Mouse (Mus musculus) NIH3T3 (cell line): Measurements from ENCODE around the gene Map3k4.
"Not testable (repeated sequence)": the region's sequence is repeated elsewhere in the genome, so short reads cannot be mapped to it uniquely, and the experiment has no call there.

Experiments
- DNase-seq: peaks from one replicate; pipeline ENCODE4 v3.0.0-alpha.2; 2012; ENCODE audit warnings: low read depth

Gene Map3k4

DNA sequence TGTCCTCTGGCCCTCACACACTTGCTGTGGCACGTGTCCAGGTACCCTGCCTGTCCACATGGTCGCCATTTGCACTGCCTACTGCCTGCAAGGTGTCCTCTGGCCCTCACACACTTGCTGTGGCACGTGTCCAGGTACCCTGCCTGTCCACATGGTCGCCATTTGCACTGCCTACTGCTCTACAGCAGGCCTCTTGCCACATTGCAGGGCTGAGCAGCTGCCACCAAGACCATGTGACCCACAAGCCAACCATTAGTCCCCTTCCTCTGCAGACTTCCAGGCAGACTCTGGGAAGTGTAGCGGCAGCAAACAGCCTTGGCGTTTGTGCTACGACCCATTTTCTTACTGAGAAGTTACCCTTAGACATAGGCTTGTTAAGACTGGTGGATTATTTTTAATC lies 94.0 kb downstream of the Map3k4 start:
- DNase-seq: not testable (repeated sequence)

DNA sequence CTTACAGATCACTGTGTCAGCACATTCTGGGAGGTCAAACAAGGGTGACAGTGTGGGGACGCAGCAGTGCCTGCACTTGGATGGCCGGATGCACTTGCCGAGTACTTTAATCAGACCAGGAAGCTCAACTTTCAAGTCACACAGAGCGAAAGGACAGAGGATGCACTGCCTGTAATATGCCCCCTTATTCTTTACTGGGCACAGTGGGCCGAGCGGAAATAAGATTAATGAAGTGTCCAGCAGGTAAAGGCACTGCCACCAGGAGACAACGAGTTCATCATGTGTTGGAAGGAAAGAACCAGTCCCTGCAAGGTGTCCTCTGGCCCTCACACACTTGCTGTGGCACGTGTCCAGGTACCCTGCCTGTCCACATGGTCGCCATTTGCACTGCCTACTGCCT lies 94.5 kb downstream of the Map3k4 start:
- DNase-seq: no peak

DNA sequence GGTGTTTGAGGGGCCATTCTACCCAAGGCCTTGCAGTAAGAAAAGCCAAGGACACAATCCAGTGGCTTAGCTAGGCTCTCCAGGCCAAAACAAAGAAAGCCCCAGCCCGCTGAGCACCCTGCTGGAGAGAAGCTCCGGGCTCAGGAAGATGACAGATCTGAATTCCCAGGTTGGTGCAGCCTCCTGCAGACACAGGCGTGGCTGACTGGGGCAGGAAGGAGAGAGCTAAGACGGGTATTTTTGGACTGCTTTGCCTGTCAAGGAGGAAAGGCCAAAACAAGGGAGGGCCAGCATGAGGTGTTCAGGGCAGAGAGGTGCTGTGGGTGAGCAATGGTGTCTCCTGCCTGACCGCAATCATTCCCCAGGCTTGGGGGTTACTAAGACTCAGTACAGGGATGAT lies 94.9 kb downstream of the Map3k4 start:
- DNase-seq: no peak

DNA sequence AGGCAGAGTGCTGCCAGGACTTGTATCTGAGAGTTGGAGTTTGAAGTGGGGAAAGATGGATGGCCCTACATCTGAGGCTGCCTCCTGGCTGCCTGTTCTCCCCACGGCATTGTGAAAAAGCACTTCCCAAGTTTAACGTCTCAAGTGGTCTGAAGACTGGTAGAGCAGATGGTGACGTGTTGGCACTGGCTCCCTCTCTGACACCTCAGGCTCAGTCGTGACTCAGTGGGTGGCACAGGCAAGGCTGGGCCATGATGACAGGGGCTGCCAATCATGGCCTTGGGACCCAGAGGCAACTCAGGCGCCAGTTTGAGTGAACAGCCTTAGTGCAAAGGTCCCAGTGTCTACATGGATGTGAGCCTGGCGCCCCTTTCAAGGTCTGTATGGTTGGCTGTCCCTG lies 96.7 kb downstream of the Map3k4 start:
- no peak for DNase-seq

DNA sequence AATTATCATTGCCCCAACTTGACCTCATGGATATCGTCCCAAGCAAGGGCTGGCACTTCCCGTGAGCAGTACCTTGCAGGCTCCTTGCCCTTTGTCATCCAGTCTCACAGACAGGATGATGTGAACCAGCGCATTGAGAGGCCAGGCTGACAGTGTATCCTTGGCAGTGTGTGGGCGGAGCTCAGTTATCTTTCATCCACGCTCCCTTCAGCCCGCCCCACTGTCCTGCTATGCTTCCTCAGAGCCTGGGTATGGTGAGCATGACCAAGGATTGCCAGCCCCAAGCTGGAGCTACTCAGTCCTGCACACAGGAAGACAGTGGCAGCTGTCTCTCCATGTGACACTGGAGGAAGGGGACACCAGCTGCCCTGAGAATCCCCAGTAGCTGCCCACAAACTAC lies 102.4 kb downstream of the Map3k4 start:
- no peak for DNase-seq

DNA sequence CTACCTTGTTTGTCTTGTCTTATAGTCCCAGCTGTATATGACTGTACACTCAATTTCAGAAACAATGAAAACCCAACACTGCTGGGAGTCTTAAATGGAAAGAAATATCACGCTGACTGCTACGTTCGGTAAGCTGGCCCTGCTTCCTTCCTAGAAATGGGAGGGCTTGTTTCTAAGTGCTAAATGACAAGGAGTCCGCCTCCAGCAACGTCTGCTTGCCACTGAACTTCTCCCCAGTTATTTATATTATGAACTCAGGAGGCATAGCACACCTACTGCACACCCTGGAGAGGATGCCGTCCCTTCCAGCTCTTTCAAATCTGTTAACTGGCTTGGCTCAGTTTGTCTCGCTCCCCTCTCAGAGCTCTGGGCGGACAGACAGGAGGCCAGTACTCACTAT lies 105.2 kb downstream of the Map3k4 start:
- no peak for DNase-seq

DNA sequence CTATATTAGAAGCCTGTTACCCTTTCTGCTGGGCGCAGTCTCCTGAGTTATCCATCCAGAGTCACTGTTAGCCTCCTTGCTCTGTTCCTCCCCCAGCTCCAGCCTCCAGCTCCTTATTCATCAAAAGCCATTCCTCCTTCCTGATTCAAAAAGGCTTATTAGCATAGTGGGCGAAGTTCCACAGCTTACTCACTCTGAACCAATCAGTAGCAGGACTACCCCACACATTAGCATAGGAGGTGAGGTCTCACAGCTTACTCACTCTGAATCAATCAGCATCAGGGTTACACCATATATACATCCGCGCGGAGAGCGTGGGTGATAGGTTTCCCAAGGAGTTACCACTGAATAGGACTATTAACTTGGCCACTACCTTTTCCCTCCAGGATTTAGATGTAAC lies 106.3 kb downstream of the Map3k4 start:
- DNase-seq: peak; percentile 60

DNA sequence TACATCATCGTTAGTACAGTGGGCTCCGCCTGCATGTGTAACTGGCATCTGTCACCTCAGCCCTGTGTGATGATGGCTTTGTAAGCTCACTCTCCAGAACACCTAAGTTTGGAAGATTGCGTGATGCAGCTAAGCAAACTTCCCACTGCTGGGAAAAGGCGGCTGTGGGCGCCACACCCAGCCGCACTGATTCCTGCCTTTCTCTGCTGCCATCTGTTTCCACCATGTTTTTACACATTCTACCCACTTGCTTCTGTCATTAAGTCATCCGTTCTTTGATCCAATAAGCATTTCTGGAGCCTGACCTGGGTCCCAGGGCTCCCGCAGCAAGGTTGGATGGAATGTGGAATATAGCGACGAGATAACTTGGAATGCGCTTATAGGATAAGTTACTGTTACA lies 106.7 kb downstream of the Map3k4 start:
- no peak for DNase-seq

DNA sequence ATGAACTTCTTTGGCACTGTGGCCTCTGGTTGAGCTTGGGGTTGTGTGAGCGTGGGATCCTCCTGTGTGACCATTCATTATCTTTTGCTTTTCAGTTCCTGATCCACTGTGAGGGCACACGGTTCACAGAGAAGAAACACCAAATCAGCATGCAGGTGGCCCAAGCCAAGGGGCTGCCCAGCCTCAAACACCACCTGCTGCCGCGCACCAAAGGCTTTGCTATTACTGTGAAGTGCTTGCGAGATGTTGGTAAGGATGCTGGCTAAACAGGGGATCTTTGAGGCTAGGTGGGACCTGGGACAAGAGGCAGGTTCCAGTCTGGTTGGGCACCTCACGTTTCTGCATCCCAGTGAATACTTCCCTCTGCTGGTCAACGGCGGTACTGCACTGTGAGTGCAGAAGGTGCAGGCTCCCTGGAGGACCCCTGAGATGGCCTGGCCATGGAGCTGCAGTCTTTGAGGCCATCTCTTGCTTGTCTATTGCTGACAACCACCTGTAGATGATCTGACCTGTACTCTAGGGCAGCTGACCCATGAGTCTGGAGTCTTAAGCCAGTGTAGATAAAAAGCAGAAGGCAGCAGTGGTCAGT lies 108.0 kb downstream of the Map3k4 start:
- peak; percentile 90 for DNase-seq

DNA sequence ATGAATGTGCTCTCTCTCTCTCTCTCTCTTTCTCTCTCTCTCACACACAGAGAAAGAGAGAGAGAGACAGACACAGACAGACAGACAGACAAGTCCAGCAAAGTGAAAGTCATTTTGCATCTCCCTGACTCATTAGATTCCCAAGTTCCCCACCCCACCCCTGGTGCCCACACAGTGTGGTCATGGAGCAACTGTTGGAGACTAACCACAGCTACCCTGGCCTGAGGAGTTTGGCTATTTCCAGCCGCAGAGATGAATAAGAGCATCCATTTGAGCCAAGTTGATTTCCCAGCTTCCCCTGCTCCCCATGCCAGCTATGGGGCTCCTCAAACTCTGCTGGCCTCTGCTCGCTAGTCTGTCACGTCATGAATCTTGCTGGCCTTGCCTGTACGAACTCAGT lies 109.1 kb downstream of the Map3k4 start:
- peak; percentile 58 for DNase-seq

DNA sequence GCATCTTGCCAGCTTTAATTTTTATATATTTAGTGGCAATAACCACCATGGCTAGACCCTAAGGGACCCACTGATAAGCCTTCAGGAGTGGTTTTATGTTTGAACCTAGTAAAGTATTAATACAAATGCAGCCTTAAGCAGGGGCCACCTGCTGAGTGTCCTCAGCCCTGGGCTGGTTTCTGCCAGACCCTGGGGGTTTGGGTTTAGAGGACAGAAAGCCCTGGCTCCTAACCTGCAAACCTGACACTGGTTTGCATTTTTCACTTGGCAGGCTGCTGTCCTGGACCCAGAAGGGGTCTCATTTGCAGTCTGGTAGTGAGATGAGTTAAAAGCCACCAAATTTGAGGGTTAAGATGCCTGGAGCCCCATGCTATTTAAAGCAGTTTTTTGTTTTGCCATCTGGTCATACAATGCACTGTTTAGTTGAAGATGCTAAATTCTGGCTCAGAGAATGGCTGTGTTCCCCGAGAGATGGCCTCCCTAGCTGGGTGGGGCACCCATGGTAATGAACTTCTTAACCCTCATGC lies 111.5 kb downstream of the Map3k4 start:
- no peak for DNase-seq

DNA sequence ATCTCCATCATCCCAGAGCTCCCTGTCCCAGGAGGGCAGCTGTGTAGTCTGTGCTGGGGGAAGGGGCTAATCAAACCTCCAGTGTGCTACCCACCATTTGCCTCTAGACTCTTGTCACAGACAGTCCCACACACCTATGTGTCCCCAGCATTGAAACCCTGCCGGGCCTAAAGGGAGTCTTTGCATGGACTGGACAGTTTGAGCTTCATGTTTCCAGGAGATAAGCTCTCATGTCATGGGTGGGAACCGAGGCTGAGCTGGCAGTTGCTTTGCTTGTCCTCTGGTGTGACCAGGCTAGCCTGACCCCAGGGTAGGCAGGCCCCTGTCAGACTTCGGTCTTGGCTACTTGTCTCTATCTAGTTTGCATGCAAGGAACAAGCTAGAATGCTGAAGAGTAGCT lies 112.3 kb downstream of the Map3k4 start:
- no peak for DNase-seq

DNA sequence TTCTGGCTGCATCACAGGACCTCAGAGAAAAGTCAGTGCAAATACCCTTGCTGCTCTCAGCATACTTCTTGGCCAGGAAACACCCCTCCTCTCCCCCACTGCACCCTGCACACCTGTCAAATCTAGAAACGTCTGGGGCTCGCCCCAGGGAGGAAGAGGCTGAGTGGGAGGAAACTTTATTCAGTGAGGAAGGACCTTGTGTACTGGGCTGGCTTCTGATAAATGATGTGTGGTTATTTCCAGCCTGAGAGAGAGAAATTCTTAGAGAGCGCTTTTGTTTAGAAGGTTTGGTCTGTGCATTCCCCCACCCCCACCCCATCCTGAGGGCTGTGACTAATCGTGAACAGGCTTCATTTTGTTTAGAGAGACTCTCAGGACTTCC lies 112.9 kb downstream of the Map3k4 start:
- peak; percentile 81 for DNase-seq

DNA sequence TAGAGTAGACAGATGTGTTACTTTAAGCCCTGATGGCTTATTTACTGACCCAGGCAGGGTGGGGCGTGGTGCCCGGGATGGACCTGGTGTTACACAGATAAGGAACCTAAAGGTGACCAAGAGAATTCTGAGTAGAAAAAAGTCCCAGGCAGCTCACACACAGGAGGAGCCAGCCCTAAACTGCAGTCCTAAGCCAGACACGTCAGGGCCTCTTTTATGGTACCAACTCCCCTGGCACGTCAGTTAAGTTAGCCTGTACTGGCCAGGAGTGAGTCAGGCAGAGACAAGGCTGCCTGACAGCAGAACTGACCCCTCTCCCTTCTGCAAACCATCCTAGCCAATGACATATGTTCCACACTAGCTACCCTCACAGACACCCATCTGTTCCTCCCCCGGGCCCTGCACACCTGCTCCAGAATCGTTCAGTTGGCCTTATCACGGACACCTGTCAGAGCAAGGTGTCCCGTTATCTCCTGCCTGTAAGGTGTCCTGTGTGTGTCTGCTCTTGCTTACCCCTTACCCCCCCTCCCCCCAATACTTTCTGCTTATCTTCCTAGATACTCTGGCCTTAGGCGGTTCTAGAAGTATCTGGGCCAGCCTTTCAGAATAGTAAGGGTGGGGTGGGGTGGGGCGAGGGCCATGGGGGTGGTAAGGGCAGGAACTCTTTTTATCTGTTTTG lies 113.4 kb downstream of the Map3k4 start:
- peak; percentile 26 for DNase-seq

DNA sequence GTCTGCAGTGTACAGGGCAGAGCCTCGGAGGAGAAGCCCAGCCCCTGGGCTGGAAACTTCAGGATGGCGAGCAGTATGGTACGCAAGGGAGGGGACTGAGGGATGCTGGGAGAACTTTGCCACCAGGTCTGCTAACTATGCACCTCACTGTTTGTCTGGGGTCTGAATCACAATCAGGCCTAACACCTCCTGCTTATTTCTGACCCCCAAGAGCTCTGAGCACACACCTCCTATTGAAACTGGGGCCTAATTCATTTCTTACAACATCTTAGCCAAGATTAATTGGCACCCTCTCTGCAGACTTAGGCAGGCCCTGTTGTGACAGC lies 113.9 kb downstream of the Map3k4 start:
- DNase-seq: no peak

DNA sequence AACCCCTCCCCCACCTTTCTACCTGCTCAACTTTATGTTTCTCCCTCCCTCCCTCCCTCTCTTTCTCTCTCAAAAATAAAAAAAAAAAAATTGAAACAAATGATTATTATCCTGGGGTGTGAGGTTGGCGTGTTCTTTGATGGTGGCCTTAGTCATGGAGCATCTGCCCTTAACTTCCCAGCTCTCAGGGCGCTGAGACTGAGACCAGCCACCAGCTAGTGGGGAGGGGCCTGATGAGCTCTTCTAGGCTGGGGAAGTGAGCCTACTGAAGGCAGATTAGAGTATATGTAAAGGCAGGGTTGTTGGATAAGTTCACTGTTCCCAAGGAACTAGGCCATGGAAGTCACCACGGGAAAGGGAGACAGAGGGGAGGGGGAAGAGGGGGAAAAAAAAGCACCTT lies 114.3 kb downstream of the Map3k4 start:
- no peak for DNase-seq

DNA sequence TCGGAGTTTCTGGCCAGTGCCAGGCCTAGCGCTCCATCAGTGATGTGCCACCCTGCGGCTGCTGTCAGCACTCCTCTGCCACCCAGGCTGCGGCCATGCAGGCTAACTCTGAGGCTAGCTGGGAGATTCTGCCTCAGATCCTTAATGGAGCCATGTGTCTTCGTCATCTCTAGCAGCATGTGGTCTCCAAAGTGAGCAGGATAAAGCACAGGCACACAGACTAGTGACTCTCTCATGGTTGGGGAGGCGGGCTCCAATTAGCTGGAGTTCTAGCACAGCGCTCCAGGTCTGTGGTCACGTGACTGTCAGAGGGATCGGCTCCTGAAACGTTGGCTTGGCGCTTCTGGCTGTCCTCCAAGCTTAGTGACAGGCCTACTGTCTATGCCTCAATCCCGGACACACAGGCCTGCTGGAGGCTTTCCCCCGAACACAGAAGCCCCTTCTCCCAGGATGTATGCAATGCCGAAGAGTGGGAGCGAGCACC lies 115.1 kb downstream of the Map3k4 start:
- DNase-seq: no peak

DNA sequence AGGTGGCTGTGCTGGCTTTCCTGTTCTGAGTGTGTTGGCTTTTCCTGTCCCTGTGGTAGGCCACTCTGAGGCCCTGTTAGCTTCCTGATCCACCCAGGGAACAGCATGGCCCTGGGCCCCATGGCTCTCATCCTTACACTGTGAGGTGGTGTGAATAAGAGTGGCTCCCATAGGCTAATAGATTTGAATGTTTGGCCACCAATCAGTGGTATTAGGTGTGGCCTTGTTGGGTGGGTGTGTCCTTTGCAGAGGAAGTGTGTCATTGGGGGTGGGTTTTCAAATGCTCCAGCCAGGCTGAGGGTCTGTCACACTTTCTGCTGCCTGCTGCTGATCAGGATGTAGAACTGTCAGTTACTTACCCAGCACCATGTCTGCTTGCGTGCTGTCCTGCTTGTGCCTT lies 117.5 kb downstream of the Map3k4 start:
- no peak for DNase-seq

DNA sequence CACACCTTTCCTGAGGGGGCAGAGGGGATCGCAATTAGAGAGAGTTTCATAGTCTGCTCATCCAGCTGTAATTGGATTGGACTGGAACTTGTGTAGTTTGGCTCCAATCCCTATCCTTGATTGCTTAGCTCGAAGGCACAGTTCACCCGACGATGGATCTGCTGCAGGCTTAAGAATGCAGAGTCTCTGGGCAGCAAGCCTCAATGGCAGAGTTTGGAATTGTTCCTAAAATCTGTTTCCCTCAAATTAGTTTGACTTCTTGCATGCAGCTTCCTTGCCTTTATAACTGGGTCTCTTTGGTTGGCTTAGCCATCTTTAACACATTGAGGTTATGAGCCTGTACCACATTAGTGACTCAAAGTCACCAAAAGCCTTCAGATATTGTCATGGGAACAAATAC lies 118.7 kb downstream of the Map3k4 start:
- no peak for DNase-seq

DNA sequence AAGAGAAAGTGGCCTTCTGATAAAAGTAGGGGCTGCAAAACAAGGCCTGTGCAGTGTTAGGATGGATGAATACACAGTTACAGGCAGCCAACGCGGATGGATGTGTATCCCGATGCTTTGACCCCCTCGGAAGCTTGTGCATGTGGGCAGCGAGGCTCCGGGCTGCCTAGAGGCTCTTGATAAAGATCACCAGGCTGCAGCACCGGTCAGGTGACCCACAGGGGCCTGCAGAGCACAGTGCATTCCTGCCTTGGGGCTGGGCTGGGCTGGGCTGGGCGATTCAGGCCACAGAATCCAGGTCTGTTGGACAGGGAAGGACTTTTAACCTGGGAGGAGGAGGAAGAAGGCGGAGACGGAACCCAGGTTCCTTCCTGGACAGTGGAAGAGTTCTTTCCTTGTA lies 123.0 kb downstream of the Map3k4 start:
- DNase-seq: no peak

DNA sequence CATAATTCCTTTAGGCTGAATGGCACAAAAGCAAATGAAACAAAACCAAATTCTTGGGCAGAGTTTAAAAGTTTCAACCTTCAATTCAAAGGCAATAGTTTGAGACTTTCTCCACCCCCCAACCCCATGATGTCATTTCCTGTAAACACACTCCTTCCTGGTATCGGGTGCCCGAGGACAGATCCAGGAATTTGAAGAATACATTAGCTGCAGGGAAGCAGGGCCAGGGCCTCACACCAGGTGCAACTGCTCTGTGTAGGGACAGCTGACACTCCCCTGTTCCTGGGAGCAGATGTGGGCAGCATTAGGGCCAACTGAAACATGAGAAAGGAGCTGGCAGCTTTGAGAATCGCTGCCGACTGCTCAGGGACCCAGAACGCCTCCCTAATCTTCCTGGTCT lies 123.5 kb downstream of the Map3k4 start:
- DNase-seq: no peak

DNA sequence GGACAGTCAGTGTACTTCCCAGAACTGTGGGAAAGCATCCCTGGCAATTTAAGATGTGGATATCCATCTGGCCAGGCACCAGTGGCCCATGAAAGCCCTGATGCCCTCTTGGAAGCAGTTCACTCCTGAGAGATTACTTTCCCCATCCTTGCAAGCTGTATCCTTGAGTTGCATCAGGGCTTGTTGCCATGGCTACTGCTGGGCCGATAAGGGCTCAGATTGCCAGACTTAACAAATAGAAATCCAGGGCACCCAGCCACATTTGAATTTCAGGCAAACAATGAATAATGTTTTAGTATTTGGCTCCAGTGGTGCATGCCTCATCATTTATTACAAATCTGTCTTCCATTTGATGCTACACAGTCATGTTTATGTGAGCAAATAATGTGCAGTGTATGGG lies 130.8 kb downstream of the Map3k4 start:
- peak; percentile 89 for DNase-seq

DNA sequence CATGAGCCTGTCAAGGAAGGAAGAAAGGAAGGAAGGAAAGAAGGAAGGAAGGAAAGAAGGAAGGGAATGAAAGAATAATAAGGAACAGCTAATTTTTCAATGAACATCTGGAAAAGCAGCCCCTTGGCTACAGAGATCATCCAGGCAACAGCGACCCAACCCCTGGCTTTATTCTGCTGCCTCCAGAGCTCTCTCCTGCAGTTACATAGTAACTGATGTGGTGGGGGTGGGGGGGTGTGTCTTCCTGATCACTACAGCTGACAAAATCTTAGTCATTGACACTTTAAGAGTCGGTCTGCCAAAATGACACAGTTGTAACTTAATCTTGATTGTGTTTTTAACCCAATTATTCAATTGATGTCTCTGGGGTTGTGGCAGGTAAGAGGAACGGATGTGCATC lies 132.3 kb downstream of the Map3k4 start:
- no peak for DNase-seq

DNA sequence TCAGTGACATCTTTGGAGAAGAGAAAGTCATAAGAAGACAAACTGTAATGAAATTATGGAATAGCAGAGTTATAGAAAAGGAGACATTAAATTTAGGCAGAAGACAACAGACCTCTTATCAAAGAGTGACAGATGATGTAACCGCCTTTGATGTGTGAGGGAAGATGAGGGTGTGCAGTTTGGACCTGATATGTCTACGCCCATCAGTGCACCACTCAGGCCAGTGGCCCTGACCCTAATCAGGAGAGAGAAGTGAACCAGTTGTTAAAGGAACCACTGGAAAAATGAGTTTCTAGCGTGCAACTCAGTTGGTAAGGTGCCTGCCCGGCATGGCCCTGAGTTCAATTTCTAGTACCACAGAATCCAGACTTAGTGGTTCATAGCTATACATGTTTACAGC lies 132.7 kb downstream of the Map3k4 start:
- no peak for DNase-seq
